Mouse (Mus musculus): Measurements from ENCODE around the gene Lpin2. TPM values are rescaled to one million over a fixed set of nuclear protein-coding genes. Genes with fewer than 3 reads are reported as not detected.
A peak's percentile ranks its signal among the peaks of the same experiment; 100 is the strongest.

The Lpin2 gene
- total RNA-seq, 2 experiments from 2014 or later, result 8.2 to 9.5 TPM

GRCm38 (mm10) chr17:71168846-71169245, 13.5 kb upstream of the Lpin2 start:
- intact Hi-C loops (cut with DNase I), result no loop called here
- no peak for DNase-seq (ENCODE audit: low spot score)

GRCm38 (mm10) chr17:71169639-71170038, 12.7 kb upstream of the Lpin2 start:
- no peak for DNase-seq (ENCODE audit: low spot score)
- intact Hi-C loops (cut with DNase I), result no loop called here

GRCm38 (mm10) chr17:71171161-71171560, 11.2 kb upstream of the Lpin2 start:
- intact Hi-C loops (cut with DNase I), result no loop called here

GRCm38 (mm10) chr17:71177336-71177735, 5.0 kb upstream of the Lpin2 start:
- intact Hi-C loops (cut with DNase I), result loop anchor here (5.0 kb wide), 1 partner anchor 40 kb away; no protein-coding TSS in a partner anchor
- DNase-seq (ENCODE audit: low spot score), result no peak

More at GRCm38 (mm10) chr17:71171161-71171560, 11.2 kb upstream of the Lpin2 start:
- no peak for DNase-seq (ENCODE audit: low spot score)

- no peak for DNase-seq (ENCODE audit: low spot score)
- intact Hi-C loops (cut with DNase I), result loop anchor here (5.0 kb wide), 1 partner anchor 41 kb away; no protein-coding TSS in a partner anchor
Measured at GRCm38 (mm10) chr17:71177949-71178348, 4.4 kb upstream of the Lpin2 start.

- intact Hi-C loops (cut with DNase I), result loop anchor here (5.0 kb wide), 1 partner anchor 41 kb away; no protein-coding TSS in a partner anchor
- no peak for DNase-seq (ENCODE audit: low spot score)
Measured at GRCm38 (mm10) chr17:71178530-71179181, 3.7 kb upstream of the Lpin2 start.

- no peak for DNase-seq (ENCODE audit: low spot score)
- intact Hi-C loops (cut with DNase I), result loop anchor here (5.0 to 10.0 kb wide), 2 partner anchors 42 to 335 kb away; no protein-coding TSS in a partner anchor
Measured at GRCm38 (mm10) chr17:71179551-71180309, 2.6 kb upstream of the Lpin2 start.

GRCm38 (mm10) chr17:71180601-71181000, 1.8 kb upstream of the Lpin2 start:
- DNase-seq (ENCODE audit: low spot score), result no peak
- intact Hi-C loops (cut with DNase I), result loop anchor here (10.0 kb wide), 1 partner anchor 336 kb away; no protein-coding TSS in a partner anchor

GRCm38 (mm10) chr17:71182871-71183656, 704 bp downstream of the Lpin2 start:
- intact Hi-C loops (cut with DNase I), result loop anchor here (10.0 kb wide), 1 partner anchor 338 kb away; no protein-coding TSS in a partner anchor
- DNase-seq (ENCODE audit: low spot score), result peak; percentile 83

GRCm38 (mm10) chr17:71183657-71184261, 1.4 kb downstream of the Lpin2 start:
- DNase-seq (ENCODE audit: low spot score), result no peak
- intact Hi-C loops (cut with DNase I), result loop anchor here (10.0 kb wide), 1 partner anchor 339 kb away; no protein-coding TSS in a partner anchor

GRCm38 (mm10) chr17:71184356-71185111, 2.2 kb downstream of the Lpin2 start:
- intact Hi-C loops (cut with DNase I), result loop anchor here (5.0 to 10.0 kb wide), 2 partner anchors 197 to 340 kb away; no protein-coding TSS in a partner anchor
- no peak for DNase-seq (ENCODE audit: low spot score)

- no peak for DNase-seq (ENCODE audit: low spot score)
- intact Hi-C loops (cut with DNase I), result loop anchor here (5.0 to 10.0 kb wide), 2 partner anchors 198 to 341 kb away; no protein-coding TSS in a partner anchor
Measured at GRCm38 (mm10) chr17:71185368-71185767, 3.0 kb downstream of the Lpin2 start.

GRCm38 (mm10) chr17:71190589-71190988, 8.2 kb downstream of the Lpin2 start:
- DNase-seq (ENCODE audit: low spot score), result no peak
- intact Hi-C loops (cut with DNase I), result loop anchor here (10.0 kb wide), 1 partner anchor 456 kb away; no protein-coding TSS in a partner anchor

GRCm38 (mm10) chr17:71191063-71191462, 8.7 kb downstream of the Lpin2 start:
- no peak for DNase-seq (ENCODE audit: low spot score)
- intact Hi-C loops (cut with DNase I), result loop anchor here (10.0 kb wide), 1 partner anchor 456 kb away; no protein-coding TSS in a partner anchor

GRCm38 (mm10) chr17:71191651-71192419, 9.5 kb downstream of the Lpin2 start:
- no peak for DNase-seq (ENCODE audit: low spot score)
- intact Hi-C loops (cut with DNase I), result loop anchor here (10.0 kb wide), 1 partner anchor 457 kb away; no protein-coding TSS in a partner anchor

GRCm38 (mm10) chr17:71193019-71193418, 10.7 kb downstream of the Lpin2 start:
- no peak for DNase-seq (ENCODE audit: low spot score)
- intact Hi-C loops (cut with DNase I), result loop anchor here (10.0 kb wide), 1 partner anchor 458 kb away; no protein-coding TSS in a partner anchor

GRCm38 (mm10) chr17:71193485-71193884, 11.1 kb downstream of the Lpin2 start:
- no peak for DNase-seq (ENCODE audit: low spot score)
- intact Hi-C loops (cut with DNase I), result loop anchor here (10.0 kb wide), 1 partner anchor 459 kb away; no protein-coding TSS in a partner anchor

Measured in heart, postnatal 25 days (tissue).